ENCODE assay signal across 8 mouse cellular contexts in genomic region chr7:28382347-28382951, GRCm38 (mm10). TPM values are rescaled to one million over a fixed set of nuclear protein-coding genes. Genes with fewer than 3 reads are reported as not detected.
A peak's percentile ranks its signal among the peaks of the same experiment; 100 is the strongest.
DNase-seq lines count a peak whose midpoint lies in the region; ATAC-seq and TF ChIP-seq lines count a peak whose summit lies in the region.

No protein-coding gene starts in this region.

- TF ChIP-seq POLR2A in bone marrow, adult 2 months (IDR thresholded peaks at IDR 0.05; ENCODE audit: borderline replicate concordance, control insufficient read depth, low read depth, low read length): 0 out of 2 replicates have a peak, but pooled peaks have one; percentile 41

- H3K9me3 ChIP-seq in hindbrain, embryonic 10.5 days: no peaks in the 10 kb centered on the region

- peak overlapping the region; percentile 75 for H3K27ac ChIP-seq in left cerebral cortex, adult 2 months
- peak overlapping the region; percentile 99 for H3K27ac ChIP-seq in bone marrow, adult 2 months (ENCODE audit: control insufficient read depth, insufficient read depth, low read depth, low read length, poor library complexity)
- H3K27ac ChIP-seq in hindbrain, embryonic 10.5 days: peak overlapping the region; percentile 91

- intact Hi-C loops in left cerebral cortex, adult 2 months (cut with DNase I): no loop called here
- intact Hi-C loops in gastrocnemius, postnatal 36 days (cut with DNase I): no loop called here

- WGBS in bone marrow, adult 2 months: under 1% methylated on average over 11 of the region's 12 CpGs
- WGBS in hindbrain, embryonic 10.5 days: 73% methylated on average over 10 of the region's 12 CpGs

- no peak overlapping the region for H3K4me3 ChIP-seq in left cerebral cortex, adult 2 months
- peak overlapping the region; percentile 57 for H3K4me3 ChIP-seq in bone marrow, adult 2 months (replicated peaks; ENCODE audit: control insufficient read depth, low read depth, low read length)
- H3K4me3 ChIP-seq in hindbrain, embryonic 10.5 days: peak overlapping the region; percentile 48

- peaks cover 32% of the 10 kb centered on the region for H3K36me3 ChIP-seq in hindbrain, embryonic 10.5 days

- DNase-seq in left cerebral cortex, adult 2 months (ENCODE audit: extremely low spot score in 1 of 2, low spot score in 2 of 2): no peak
- no peak for DNase-seq in left cerebral cortex, adult 18-20 months (ENCODE audit: low spot score in 2 of 2)
- no peak for DNase-seq in hindbrain, embryonic 10.5 days (ENCODE audit: low spot score)
- no peak for DNase-seq in right cerebral cortex, postnatal 25 days
- no peak for DNase-seq in cerebellum, postnatal 36 days
- DNase-seq in gastrocnemius, postnatal 36 days: no peak

- peak; percentile 0 for ATAC-seq in megakaryocyte progenitor cell, adult 5-6 weeks (replicated peaks; ENCODE audit: poor library complexity)

- H3K27me3 ChIP-seq in hindbrain, embryonic 10.5 days (ENCODE audit: insufficient read depth, poor library complexity, severe bottlenecking): peaks cover 17% of the 10 kb centered on the region

- peaks cover 14% of the 10 kb centered on the region for H3K4me1 ChIP-seq in bone marrow, adult 2 months (ENCODE audit: control insufficient read depth, insufficient read depth, low read length)
- peaks cover 61% of the 10 kb centered on the region for H3K4me1 ChIP-seq in hindbrain, embryonic 10.5 days (replicated peaks)

- TF ChIP-seq CTCF in left cerebral cortex, adult 2 months (IDR thresholded peaks at IDR 0.05): no peak
- TF ChIP-seq CTCF in bone marrow, adult 2 months (IDR thresholded peaks at IDR 0.05; ENCODE audit: control insufficient read depth, insufficient read depth, low read length): no peak

RNA-seq across cellular contexts. Expression of gene Zfp36, which starts 2.4 kb away (rescaled TPM):
- 1 to 10 TPM; 2.3 to 2.8 TPM for total RNA-seq in left cerebral cortex, adult 2 months (2021)
- 1 to 10 TPM; 1.4 to 2.3 TPM for total RNA-seq in left cerebral cortex, adult 18-20 months (2021)
- polyA plus RNA-seq in bone marrow, adult 2 months (2011; ENCODE audit: insufficient read depth, insufficient read length, low replicate concordance, missing spikeins): 25.5 and 53.7 TPM in 2 replicates
- 5.3 and 5.8 TPM in 2 replicates for polyA plus RNA-seq in hindbrain, embryonic 10.5 days (2016; fragmentation: Nextera tagmentation; extraction: Ambion mirVana)
- total RNA-seq in megakaryocyte progenitor cell, adult 5-6 weeks (2015): 87.3 and 149 TPM in 2 replicates
- total RNA-seq in megakaryocyte progenitor cell, adult 5-6 weeks (2017): 26.0 and 46.4 TPM in 2 replicates
- 10 to 100 TPM in 1 of 2 experiments, 1 to 10 TPM in 1; 6.1 to 20.5 TPM for total RNA-seq in gastrocnemius, postnatal 36 days (2021)

RNA-seq across cellular contexts. Expression of gene Plekhg2, which starts 10.1 kb away (rescaled TPM):
- 1 to 10 TPM; 7.1 to 7.7 TPM for total RNA-seq in left cerebral cortex, adult 2 months (2021)
- 1 to 10 TPM; 4.8 to 5.2 TPM for total RNA-seq in left cerebral cortex, adult 18-20 months (2021)
- 15.6 and 26.3 TPM in 2 replicates for polyA plus RNA-seq in bone marrow, adult 2 months (2011; ENCODE audit: insufficient read depth, insufficient read length, low replicate concordance, missing spikeins)
- 82.4 and 93.0 TPM in 2 replicates for polyA plus RNA-seq in hindbrain, embryonic 10.5 days (2016; fragmentation: Nextera tagmentation; extraction: Ambion mirVana)
- 2.9 and 4.3 TPM in 2 replicates for total RNA-seq in megakaryocyte progenitor cell, adult 5-6 weeks (2015)
- 2.0 and 2.1 TPM in 2 replicates for total RNA-seq in megakaryocyte progenitor cell, adult 5-6 weeks (2017)
- 1 to 10 TPM; 4.7 to 7.8 TPM for total RNA-seq in gastrocnemius, postnatal 36 days (2021)

RNA-seq across cellular contexts. Expression of gene Med29, which starts 10.1 kb away (rescaled TPM):
- total RNA-seq in left cerebral cortex, adult 2 months (2021): 10 to 100 TPM; 18.1 to 18.8 TPM
- total RNA-seq in left cerebral cortex, adult 18-20 months (2021): 10 to 100 TPM; 20.3 to 22.0 TPM
- polyA plus RNA-seq in bone marrow, adult 2 months (2011; ENCODE audit: insufficient read depth, insufficient read length, low replicate concordance, missing spikeins): 12.0 and 24.2 TPM in 2 replicates
- polyA plus RNA-seq in hindbrain, embryonic 10.5 days (2016; fragmentation: Nextera tagmentation; extraction: Ambion mirVana): 62.9 and 65.0 TPM in 2 replicates
- 30.6 and 36.8 TPM in 2 replicates for total RNA-seq in megakaryocyte progenitor cell, adult 5-6 weeks (2015)
- 18.0 and 21.1 TPM in 2 replicates for total RNA-seq in megakaryocyte progenitor cell, adult 5-6 weeks (2017)
- total RNA-seq in gastrocnemius, postnatal 36 days (2021): 10 to 100 TPM; 19.1 to 22.1 TPM

RNA-seq across cellular contexts. Expression of gene Paf1, which starts 10.3 kb away (rescaled TPM):
- total RNA-seq in left cerebral cortex, adult 2 months (2021): 10 to 100 TPM; 65.7 to 66.8 TPM
- 10 to 100 TPM; 54.8 to 59.0 TPM for total RNA-seq in left cerebral cortex, adult 18-20 months (2021)
- polyA plus RNA-seq in bone marrow, adult 2 months (2011; ENCODE audit: insufficient read depth, insufficient read length, low replicate concordance, missing spikeins): 136 and 209 TPM in 2 replicates
- polyA plus RNA-seq in hindbrain, embryonic 10.5 days (2016; fragmentation: Nextera tagmentation; extraction: Ambion mirVana): 83.2 and 85.4 TPM in 2 replicates
- total RNA-seq in megakaryocyte progenitor cell, adult 5-6 weeks (2015): 63.9 and 89.2 TPM in 2 replicates
- 146 and 184 TPM in 2 replicates for total RNA-seq in megakaryocyte progenitor cell, adult 5-6 weeks (2017)
- 10 to 100 TPM; 27.0 to 27.6 TPM for total RNA-seq in gastrocnemius, postnatal 36 days (2021)

RNA-seq across cellular contexts. Expression of gene Rps16, which starts 32.0 kb away (rescaled TPM):
- total RNA-seq in left cerebral cortex, adult 2 months (2021): 100 to 1,000 TPM; 440 to 450 TPM
- total RNA-seq in left cerebral cortex, adult 18-20 months (2021): 100 to 1,000 TPM; 462 to 497 TPM
- 838 and 1,358 TPM in 2 replicates for polyA plus RNA-seq in bone marrow, adult 2 months (2011; ENCODE audit: insufficient read depth, insufficient read length, low replicate concordance, missing spikeins)
- 777 and 925 TPM in 2 replicates for polyA plus RNA-seq in hindbrain, embryonic 10.5 days (2016; fragmentation: Nextera tagmentation; extraction: Ambion mirVana)
- 3,279 and 3,562 TPM in 2 replicates for total RNA-seq in megakaryocyte progenitor cell, adult 5-6 weeks (2015)
- total RNA-seq in megakaryocyte progenitor cell, adult 5-6 weeks (2017): 756 and 903 TPM in 2 replicates
- total RNA-seq in gastrocnemius, postnatal 36 days (2021): 100 to 1,000 TPM; 298 to 415 TPM
